Mouse (Mus musculus): ENCODE measurements at regions not wholly inside any gene's neighbourhood (a gene's known extent, or its start where the extent isn't known, plus 50 kb on each side); places are given as distances from the start of the nearest gene placed in this dataset.

DNA sequence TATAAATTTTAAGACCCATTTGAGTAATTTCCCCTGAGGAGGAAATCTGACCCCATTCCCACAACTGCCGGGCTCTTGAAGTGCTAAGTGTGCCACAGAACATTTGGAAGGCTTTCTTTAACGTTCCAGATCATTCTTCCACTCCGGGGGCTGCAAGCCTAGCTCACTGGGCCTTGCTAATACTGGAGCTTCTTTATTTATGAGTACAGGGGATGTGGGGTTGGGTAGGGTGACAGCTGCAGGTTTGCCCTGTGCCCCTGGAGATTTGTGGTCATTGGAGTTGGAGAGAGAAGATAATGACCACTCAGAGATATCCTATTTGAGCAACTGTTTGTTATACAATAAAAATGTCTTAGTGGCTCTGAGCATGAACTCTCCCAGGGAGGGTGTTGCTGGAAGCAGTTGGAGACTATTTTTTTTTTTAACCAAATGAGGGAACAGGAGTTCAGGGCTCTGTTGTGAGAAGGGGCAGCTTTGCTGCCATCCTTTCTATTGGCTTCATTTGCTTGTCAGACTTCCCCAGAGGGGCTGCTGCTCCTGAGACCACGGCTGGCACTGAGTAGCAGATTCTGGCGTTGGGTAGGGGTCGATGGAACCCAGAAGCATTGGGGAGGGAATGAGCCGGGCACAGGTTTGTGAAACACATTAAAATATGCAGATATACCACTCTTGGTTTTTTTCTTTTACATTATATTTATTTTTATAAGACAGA lies 249.0 kb downstream of the Ttll7 start:
- in situ Hi-C loops (cut with MboI; ENCODE audit: low sequenced_read_pairs in 2 of 2, unreplicated experiment in 2 of 2) = no loop called here
- Histone ChIP-seq H3K9ac (ENCODE audit: insufficient read depth, low read depth, low read length, poor library complexity, severe bottlenecking) (no peak overlapping the region), H3K9me3 (ENCODE audit: control insufficient read depth, insufficient read depth, low read depth, low read length) (no peaks in the 10 kb centered on the region), H3K4me1 (ENCODE audit: control insufficient read depth in 2 of 2, insufficient read depth in 2 of 2, low read length in 2 of 2, poor library complexity in 1 of 2) (no peaks in the 10 kb centered on the region), H3K4me3 (ENCODE audit: insufficient read depth in 1 of 2, low read depth in 1 of 2, low read length in 2 of 2, poor library complexity in 1 of 2, severe bottlenecking in 1 of 2) (no peak overlapping the region), H3K36me3 (ENCODE audit: control insufficient read depth, insufficient read depth, low read length, poor library complexity, severe bottlenecking) (no peaks in the 10 kb centered on the region), H3K27ac (ENCODE audit: insufficient read depth, low read depth, low read length, poor library complexity, severe bottlenecking) (no peak overlapping the region)
- DNase-seq (ENCODE audit: low read depth, low spot score) = no peak
- TF ChIP-seq CHD2 (IDR thresholded peaks at IDR 0.05; ENCODE audit: low read depth, low read length) = no peak
- no peak for TF ChIP-seq ZC3H11A (IDR thresholded peaks at IDR 0.05; ENCODE audit: borderline replicate concordance, low read depth, low read length)
- TF ChIP-seq ZNF384 (IDR thresholded peaks at IDR 0.05; ENCODE audit: low read depth, low read length) = no peak
- TF ChIP-seq HCFC1 (IDR thresholded peaks at IDR 0.05; ENCODE audit: borderline replicate concordance, insufficient read depth, low read length) = no peak

DNA sequence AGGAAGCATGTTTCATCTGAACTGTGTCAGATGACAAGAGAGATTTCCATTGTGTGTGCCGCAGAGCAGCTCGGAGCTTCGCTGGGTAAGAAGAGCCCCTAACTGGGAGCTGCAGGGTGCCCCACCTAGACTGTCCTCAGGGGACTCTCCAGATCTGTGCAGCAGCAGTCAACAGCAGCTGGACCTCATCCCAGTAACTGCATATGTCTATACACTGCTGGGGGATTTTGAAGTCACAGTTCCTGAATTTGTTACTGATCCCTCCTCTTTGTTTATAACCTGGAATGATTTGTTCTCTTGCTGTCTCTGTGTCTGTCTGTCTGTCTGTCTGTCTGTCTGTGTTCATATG lies 249.6 kb downstream of the Ttll7 start:
- no peaks in the 10 kb centered on the region for H3K4me1 ChIP-seq (ENCODE audit: control insufficient read depth in 2 of 2, insufficient read depth in 2 of 2, low read length in 2 of 2, poor library complexity in 1 of 2)
- in situ Hi-C loops (cut with MboI; ENCODE audit: low sequenced_read_pairs in 2 of 2, unreplicated experiment in 2 of 2) = no loop called here
- H3K9me3 ChIP-seq (ENCODE audit: control insufficient read depth, insufficient read depth, low read depth, low read length) = no peaks in the 10 kb centered on the region
- no peak for TF ChIP-seq ZC3H11A (IDR thresholded peaks at IDR 0.05; ENCODE audit: borderline replicate concordance, low read depth, low read length)
- no peak for TF ChIP-seq ZNF384 (IDR thresholded peaks at IDR 0.05; ENCODE audit: low read depth, low read length)
- H3K36me3 ChIP-seq (ENCODE audit: control insufficient read depth, insufficient read depth, low read length, poor library complexity, severe bottlenecking) = no peaks in the 10 kb centered on the region
- no peak overlapping the region for H3K9ac ChIP-seq (ENCODE audit: insufficient read depth, low read depth, low read length, poor library complexity, severe bottlenecking)
- H3K4me3 ChIP-seq (ENCODE audit: insufficient read depth in 1 of 2, low read depth in 1 of 2, low read length in 2 of 2, poor library complexity in 1 of 2, severe bottlenecking in 1 of 2) = no peak overlapping the region
- no peak for DNase-seq (ENCODE audit: low read depth, low spot score)
- no peak overlapping the region for H3K27ac ChIP-seq (ENCODE audit: insufficient read depth, low read depth, low read length, poor library complexity, severe bottlenecking)

DNA sequence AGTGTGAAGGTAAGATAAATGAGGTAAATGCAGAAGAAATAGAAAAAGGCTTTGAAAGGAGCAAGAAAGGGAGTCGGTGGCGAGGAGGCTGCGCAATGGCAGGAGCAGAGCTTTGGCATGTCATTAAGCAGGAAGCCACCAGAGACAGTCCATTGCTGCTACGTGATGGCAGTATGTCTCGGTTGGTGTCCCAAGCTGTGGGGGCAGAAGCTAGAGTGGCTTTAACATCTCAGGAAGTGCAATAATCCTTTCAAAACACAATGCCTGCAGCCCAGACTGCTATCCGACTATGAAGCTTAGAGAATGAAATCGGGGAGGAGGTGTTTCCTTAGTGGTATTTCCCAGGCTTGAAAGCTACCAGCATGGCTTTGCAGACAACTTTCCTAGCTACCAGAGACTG lies 251.3 kb downstream of the Ttll7 start:
- TF ChIP-seq ZC3H11A (IDR thresholded peaks at IDR 0.05; ENCODE audit: borderline replicate concordance, low read depth, low read length) (no peak), CHD2 (IDR thresholded peaks at IDR 0.05; ENCODE audit: low read depth, low read length) (no peak), ZNF384 (IDR thresholded peaks at IDR 0.05; ENCODE audit: low read depth, low read length) (no peak), HCFC1 (IDR thresholded peaks at IDR 0.05; ENCODE audit: borderline replicate concordance, insufficient read depth, low read length) (no peak), MAFK (IDR thresholded peaks at IDR 0.05; ENCODE audit: insufficient read depth, low read depth, low read length) (no peak)
- Histone ChIP-seq H3K9ac (ENCODE audit: insufficient read depth, low read depth, low read length, poor library complexity, severe bottlenecking) (no peak overlapping the region), H3K4me3 (ENCODE audit: insufficient read depth in 1 of 2, low read depth in 1 of 2, low read length in 2 of 2, poor library complexity in 1 of 2, severe bottlenecking in 1 of 2) (no peak overlapping the region), H3K9me3 (ENCODE audit: control insufficient read depth, insufficient read depth, low read depth, low read length) (no peaks in the 10 kb centered on the region), H3K36me3 (ENCODE audit: control insufficient read depth, insufficient read depth, low read length, poor library complexity, severe bottlenecking) (no peaks in the 10 kb centered on the region), H3K4me1 (ENCODE audit: control insufficient read depth in 2 of 2, insufficient read depth in 2 of 2, low read length in 2 of 2, poor library complexity in 1 of 2) (no peaks in the 10 kb centered on the region), H3K27ac (ENCODE audit: insufficient read depth, low read depth, low read length, poor library complexity, severe bottlenecking) (no peak overlapping the region)
- DNase-seq (ENCODE audit: low read depth, low spot score) = no peak
- in situ Hi-C loops (cut with MboI; ENCODE audit: low sequenced_read_pairs in 2 of 2, unreplicated experiment in 2 of 2) = no loop called here

DNA sequence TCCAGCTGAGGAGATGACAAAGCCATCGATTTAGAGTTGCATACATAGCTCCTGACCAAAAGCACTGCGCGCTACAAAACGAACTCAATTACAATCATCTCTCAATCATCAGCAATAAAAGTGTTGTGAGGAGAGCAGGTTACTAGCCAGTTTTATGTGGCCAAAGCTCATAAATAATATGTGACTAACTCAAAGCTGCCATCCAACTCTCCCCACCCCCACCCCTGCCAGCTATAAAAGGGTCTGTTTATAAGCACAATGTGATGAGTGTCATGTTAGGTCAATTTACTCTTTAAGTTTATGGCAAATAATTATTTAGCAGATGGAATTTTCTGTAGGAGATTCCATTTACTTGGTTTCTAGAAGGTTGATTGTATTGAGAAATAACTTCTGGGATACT lies 265.4 kb downstream of the Ttll7 start:
- no peak for TF ChIP-seq ZNF384 (IDR thresholded peaks at IDR 0.05; ENCODE audit: low read depth, low read length)
- TF ChIP-seq CHD2 (IDR thresholded peaks at IDR 0.05; ENCODE audit: low read depth, low read length) = no peak
- no peak for TF ChIP-seq MAFK (IDR thresholded peaks at IDR 0.05; ENCODE audit: insufficient read depth, low read depth, low read length)
- no peak for TF ChIP-seq HCFC1 (IDR thresholded peaks at IDR 0.05; ENCODE audit: borderline replicate concordance, insufficient read depth, low read length)
- Histone ChIP-seq H3K4me3 (ENCODE audit: insufficient read depth in 1 of 2, low read depth in 1 of 2, low read length in 2 of 2, poor library complexity in 1 of 2, severe bottlenecking in 1 of 2) (no peak overlapping the region), H3K9ac (ENCODE audit: insufficient read depth, low read depth, low read length, poor library complexity, severe bottlenecking) (no peak overlapping the region), H3K4me1 (ENCODE audit: control insufficient read depth in 2 of 2, insufficient read depth in 2 of 2, low read length in 2 of 2, poor library complexity in 1 of 2) (no peaks in the 10 kb centered on the region), H3K9me3 (ENCODE audit: control insufficient read depth, insufficient read depth, low read depth, low read length) (no peaks in the 10 kb centered on the region; the same call in 1 of the 2 replicates), H3K27ac (ENCODE audit: insufficient read depth, low read depth, low read length, poor library complexity, severe bottlenecking) (no peak overlapping the region), H3K36me3 (ENCODE audit: control insufficient read depth, insufficient read depth, low read length, poor library complexity, severe bottlenecking) (no peaks in the 10 kb centered on the region)
- in situ Hi-C loops (cut with MboI; ENCODE audit: low sequenced_read_pairs in 2 of 2, unreplicated experiment in 2 of 2) = no loop called here
- DNase-seq (ENCODE audit: low read depth, low spot score) = no peak

DNA sequence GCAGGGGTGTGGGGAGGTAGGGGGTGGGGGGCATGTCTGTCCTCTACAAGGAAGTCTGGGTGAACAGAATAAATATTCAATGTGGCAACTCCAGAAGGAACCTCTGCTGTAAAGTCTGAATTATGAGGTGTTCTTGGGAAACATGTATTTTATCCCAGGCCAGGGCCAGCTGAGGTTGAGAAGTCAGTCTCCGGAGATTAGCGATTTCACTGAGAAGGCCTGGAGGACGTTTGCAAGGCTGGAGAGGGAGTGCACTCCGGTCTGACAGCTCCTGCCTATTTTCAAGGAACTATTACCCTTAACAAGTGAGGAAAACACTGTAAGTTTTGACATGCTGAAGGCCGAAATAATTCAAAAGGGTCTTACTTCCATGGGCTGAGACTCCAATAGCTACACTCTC lies 265.9 kb downstream of the Ttll7 start:
- in situ Hi-C loops (cut with MboI; ENCODE audit: low sequenced_read_pairs in 2 of 2, unreplicated experiment in 2 of 2) = no loop called here
- DNase-seq (ENCODE audit: low read depth, low spot score) = no peak

More for the DNA sequence above, 265.9 kb downstream of the Ttll7 start:
- H3K36me3 ChIP-seq (ENCODE audit: control insufficient read depth, insufficient read depth, low read length, poor library complexity, severe bottlenecking) = no peaks in the 10 kb centered on the region
- no peak overlapping the region for H3K4me3 ChIP-seq (ENCODE audit: insufficient read depth in 1 of 2, low read depth in 1 of 2, low read length in 2 of 2, poor library complexity in 1 of 2, severe bottlenecking in 1 of 2)
- no peaks in the 10 kb centered on the region; the same call in 1 of the 2 replicates for H3K9me3 ChIP-seq (ENCODE audit: control insufficient read depth, insufficient read depth, low read depth, low read length)
- H3K27ac ChIP-seq (ENCODE audit: insufficient read depth, low read depth, low read length, poor library complexity, severe bottlenecking) = no peak overlapping the region
- no peaks in the 10 kb centered on the region for H3K4me1 ChIP-seq (ENCODE audit: control insufficient read depth in 2 of 2, insufficient read depth in 2 of 2, low read length in 2 of 2, poor library complexity in 1 of 2)
- no peak for TF ChIP-seq CHD2 (IDR thresholded peaks at IDR 0.05; ENCODE audit: low read depth, low read length)
- no peak for TF ChIP-seq MAFK (IDR thresholded peaks at IDR 0.05; ENCODE audit: insufficient read depth, low read depth, low read length)
- no peak for TF ChIP-seq ZNF384 (IDR thresholded peaks at IDR 0.05; ENCODE audit: low read depth, low read length)
- no peak for TF ChIP-seq ZC3H11A (IDR thresholded peaks at IDR 0.05; ENCODE audit: borderline replicate concordance, low read depth, low read length)
- TF ChIP-seq HCFC1 (IDR thresholded peaks at IDR 0.05; ENCODE audit: borderline replicate concordance, insufficient read depth, low read length) = no peak
- no peak overlapping the region for H3K9ac ChIP-seq (ENCODE audit: insufficient read depth, low read depth, low read length, poor library complexity, severe bottlenecking)

All from ES-E14 (cell line).